Mouse (Mus musculus) urinary bladder, adult 2 months (tissue): ENCODE measurements around the gene Plbd1. TPM values are rescaled to one million over a fixed set of nuclear protein-coding genes. Genes with fewer than 3 reads are reported as not detected.

Experiments
- polyA plus RNA-seq: library from polyadenylated mRNA; depleted of rRNA; stranded (reverse); fragments of >200 nt; gene quantifications from 2 replicates; pipeline ENCODE4 v1.2.3, GENCODE M21; 2012; rRNA removed

Plbd1 gene
- polyA plus RNA-seq, 1 experiment: 15.9 TPM

Other genes with a start within 250 kb of the Plbd1 start
- gene E330021D16Rik, start 246.4 kb downstream of the Plbd1 start, polyA plus RNA-seq: not detected in 2 replicates
- 20.5 and 31.6 TPM in 2 replicates for gene Atf7ip, start 155.8 kb downstream of the Plbd1 start, polyA plus RNA-seq
- 0.04 and 0.06 TPM in 2 replicates for gene Gucy2c, start 119.8 kb upstream of the Plbd1 start, polyA plus RNA-seq
- gene Hist4h4, start 142.5 kb upstream of the Plbd1 start, polyA plus RNA-seq: 0.17 and 0.18 TPM in 2 replicates
- 152 and 198 TPM in 2 replicates for gene H2afj, start 146.3 kb upstream of the Plbd1 start, polyA plus RNA-seq
- 0.40 and 0.52 TPM in 2 replicates for gene BC049715, start 165.7 kb upstream of the Plbd1 start, polyA plus RNA-seq
- gene Wbp11, start 166.3 kb upstream of the Plbd1 start, polyA plus RNA-seq: 31.2 and 40.7 TPM in 2 replicates
- 0.13 and 0.14 TPM in 2 replicates for gene Smco3, start 173.5 kb upstream of the Plbd1 start, polyA plus RNA-seq
- gene Art4, start 195.8 kb upstream of the Plbd1 start, polyA plus RNA-seq: 11.8 and 14.6 TPM in 2 replicates
- gene Mgp, start 213.9 kb upstream of the Plbd1 start, polyA plus RNA-seq: 4,728 and 4,770 TPM in 2 replicates